Mouse (Mus musculus): ENCODE data around the gene Arhgdia. TPM values are rescaled to one million over a fixed set of nuclear protein-coding genes. Genes with fewer than 3 reads are reported as not detected.

Arhgdia gene
- total and polyA plus RNA-seq, 3 experiments: 172 to 958 (median 417) TPM

DNA sequence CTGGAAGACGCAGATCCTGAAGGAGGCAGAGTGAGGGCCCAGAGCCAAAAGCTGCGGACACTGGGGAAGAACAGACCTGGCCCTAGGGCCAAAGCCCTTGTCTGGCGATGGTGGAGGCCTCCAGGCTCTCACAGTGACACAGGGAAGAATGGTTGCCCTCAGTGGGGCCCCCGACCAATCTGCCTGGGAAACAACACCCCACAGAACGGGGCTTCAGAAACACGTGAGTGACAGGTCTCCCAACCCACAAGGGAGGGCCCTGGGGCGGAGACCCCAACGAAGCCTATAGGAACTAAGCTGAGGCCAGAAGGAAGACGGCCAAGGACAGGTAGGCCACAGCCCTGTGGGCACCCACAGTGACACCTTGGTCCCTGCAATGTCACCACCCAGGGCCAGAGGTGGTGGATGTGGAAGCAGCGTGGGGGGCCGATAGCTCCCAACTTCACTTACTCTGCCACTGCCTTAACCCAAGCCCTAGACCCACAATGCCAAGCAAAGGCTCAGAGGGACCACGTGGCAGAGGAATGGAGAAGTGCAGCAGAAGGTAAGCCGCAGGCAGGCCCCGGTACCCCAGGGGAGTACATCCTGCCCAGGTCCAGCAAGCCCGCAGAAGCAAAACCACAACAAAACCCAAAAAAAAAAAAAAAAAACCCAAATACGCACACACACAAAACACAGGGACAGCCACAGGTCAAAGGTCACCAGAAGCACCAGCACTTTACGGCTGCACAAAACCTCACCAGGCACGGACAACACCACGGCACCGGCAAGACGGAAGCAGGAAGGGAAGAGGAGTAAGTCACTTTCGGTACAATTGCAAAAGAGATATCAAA is 46.3 kb upstream of the Arhgdia start (continued):
- peak; percentile 99 for TF ChIP-seq MAX (IDR thresholded peaks at IDR 0.05; ENCODE audit: low read length)
- no peak for TF ChIP-seq E2F4 (IDR thresholded peaks at IDR 0.05; ENCODE audit: insufficient replicate concordance, low read depth, low read length)
- no peak for TF ChIP-seq UBTF (IDR thresholded peaks at IDR 0.05; ENCODE audit: low read depth, low read length)
- TF ChIP-seq MEF2A (IDR thresholded peaks at IDR 0.05; ENCODE audit: borderline replicate concordance, low read depth, low read length): peak; percentile 87
- TF ChIP-seq CHD1 (IDR thresholded peaks at IDR 0.05; ENCODE audit: low read depth, low read length): no peak
- TF ChIP-seq TBP (conservative IDR thresholded peaks at IDR 0.05; ENCODE audit: low read depth, low read length): 0 out of 2 replicates have a peak, but pooled peaks have one; percentile 29
- TF ChIP-seq POLR2A (IDR thresholded peaks at IDR 0.05; ENCODE audit: low read depth, low read length): peak; percentile 67
- peak; percentile 74; the same call in 1 of the 2 replicates for TF ChIP-seq KAT2A (IDR thresholded peaks at IDR 0.05; ENCODE audit: insufficient replicate concordance, low read length)
- peak; percentile 71 for TF ChIP-seq USF1 (IDR thresholded peaks at IDR 0.05; ENCODE audit: low read depth, low read length)
- no peak for TF ChIP-seq JUND (conservative IDR thresholded peaks at IDR 0.05; ENCODE audit: low read depth, low read length)

DNA sequence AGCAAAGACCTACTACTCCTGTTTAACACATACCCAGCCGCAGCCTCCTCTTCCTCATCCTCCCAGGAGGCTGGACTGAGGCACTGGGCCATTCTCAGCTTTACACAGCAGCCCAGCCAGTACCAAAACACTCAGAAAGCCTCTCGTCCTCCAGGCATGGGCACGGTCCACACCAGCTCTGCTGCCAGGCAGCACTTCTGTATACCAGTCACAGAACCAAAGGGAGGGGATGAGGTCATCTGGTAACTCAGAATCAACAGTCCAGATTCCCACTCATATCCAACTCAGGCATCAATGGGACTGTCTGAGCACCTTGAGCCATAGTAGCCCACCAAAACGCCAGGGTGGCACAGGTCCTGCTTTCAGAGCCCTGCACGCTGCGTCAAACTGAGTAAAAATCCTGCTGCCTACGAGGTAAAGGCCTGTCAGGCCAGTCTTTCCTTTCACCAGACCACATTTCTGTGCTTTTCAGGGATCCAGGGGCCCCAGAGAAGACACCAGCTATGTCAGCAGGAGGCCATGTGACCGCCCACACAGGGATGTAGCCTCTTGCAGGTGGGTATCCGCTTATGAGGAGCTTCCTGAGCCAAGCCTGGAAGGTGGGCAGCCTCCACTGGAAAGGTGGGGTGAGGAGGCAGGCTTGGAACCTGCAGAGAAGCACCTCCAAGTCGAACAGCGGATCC is 45.5 kb upstream of the Arhgdia start:
- in situ Hi-C loops (cut with MboI; ENCODE audit: low pct_ligation_motif_present, low pct_unique_long_range_greater_than_20kb, low sequenced_read_pairs): loop anchor here (10.0 kb wide), 1 partner anchor 58 kb away; no protein-coding TSS in a partner anchor
- dilution Hi-C loops (cut with MboI; ENCODE audit: extremely low pct_ligation_motif_present, extremely low pct_unique_long_range_greater_than_20kb, low sequenced_read_pairs): no loop called here
- H3K27me3 ChIP-seq (replicated peaks): no peaks in the 10 kb centered on the region
- H3K36me3 ChIP-seq (replicated peaks in 1 of 2; ENCODE audit: control insufficient read depth in 1 of 2, insufficient read depth in 1 of 2, low read length in 1 of 2): peaks cover 37 to 55% of the 10 kb centered on the region in 2 experiments
- H3K9ac ChIP-seq (ENCODE audit: insufficient read depth, low read depth): no peak overlapping the region; the same call in 1 of the 2 replicates
- no peaks in the 10 kb centered on the region for H3K9me3 ChIP-seq (replicated peaks; ENCODE audit: low read length)
- peak overlapping the region; percentile 75; the same call in 1 of the 2 replicates for H3K27ac ChIP-seq (ENCODE audit: insufficient read depth, low read depth)
- TF ChIP-seq TCF12 (IDR thresholded peaks at IDR 0.05; ENCODE audit: low read depth, low read length) (no peak), PAX5 (IDR thresholded peaks at IDR 0.05; ENCODE audit: low read length) (no peak), USF2 (conservative IDR thresholded peaks at IDR 0.05; ENCODE audit: low read depth, low read length) (no peak), MXI1 (IDR thresholded peaks at IDR 0.05; ENCODE audit: low read depth, low read length) (no peak), MAFK (IDR thresholded peaks at IDR 0.05; ENCODE audit: insufficient replicate concordance, low read length) (no peak)
- no peak overlapping the region for H3K4me2 ChIP-seq (ENCODE audit: insufficient read depth, low read depth, poor library complexity, severe bottlenecking)
- H3K4me1 ChIP-seq (ENCODE audit: control insufficient read depth in 1 of 2, insufficient read depth in 2 of 2): peaks cover 42 to 79% of the 10 kb centered on the region in 2 experiments
- peak overlapping the region in 1 of 3 experiments; percentile 74 for H3K4me3 ChIP-seq (replicated peaks in 1 of 3; ENCODE audit: low read depth in 2 of 3, low read length in 2 of 3, poor library complexity in 1 of 3)
- no peak for DNase-seq (ENCODE audit: extremely low read depth)
- peaks cover 49% of the 10 kb centered on the region for H3K79me2 ChIP-seq (replicated peaks; ENCODE audit: control insufficient read depth, extremely low read depth, insufficient read depth, poor library complexity, severe bottlenecking)
